ENCODE assay signal across 31 mouse cellular contexts in the genomic region with DNA sequence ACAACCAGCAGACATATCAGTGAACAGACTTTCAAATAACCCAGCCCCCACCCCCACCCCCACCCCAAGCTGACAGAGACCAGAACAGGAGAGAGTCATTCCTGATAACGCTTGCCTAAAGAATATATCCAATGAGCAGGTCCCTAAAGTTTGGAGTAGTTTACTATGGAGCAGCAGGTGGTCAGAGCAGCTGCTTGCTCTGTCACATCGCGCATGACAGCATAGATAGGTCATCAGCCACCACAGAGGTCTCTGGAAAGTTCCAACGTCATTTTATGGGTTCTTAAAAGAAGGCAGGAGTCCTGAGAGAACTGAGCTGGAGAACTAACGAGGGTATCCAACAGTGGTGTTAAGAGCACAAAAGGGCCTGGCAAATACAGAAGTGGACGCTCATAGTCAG.
"Had no signal": no experiment of that assay in that cellular context is flagged by ENCODE, and none has a peak within 500 bp of the region (broad histone marks: within the 10 kb centered on the region; RNA-seq: fewer than 3 reads in every experiment).

No protein-coding gene starts in this region.

- H3K36me3 ChIP-seq: heart, embryonic 10.5 days; heart, embryonic 12.5 days; heart, embryonic 13.5 days; heart, embryonic 15.5 days; hindbrain, embryonic 10.5 days; hindbrain, embryonic 12.5 days; hindbrain, embryonic 13.5 days; hindbrain, embryonic 15.5 days; intestine, embryonic 15.5 days; kidney, embryonic 15.5 days had no signal

- DNase-seq: heart, postnatal 10 days; heart, postnatal 14 days; heart, postnatal 36 days; heart, postnatal 4 days; kidney, adult 11 months; kidney, adult 18-20 months; kidney, adult 2 months; kidney, adult 8-10 months; kidney, adult 9 months; kidney, postnatal 10 days; kidney, postnatal 14 days; kidney, postnatal 25 days; kidney, postnatal 36 days; kidney, postnatal 4 days; layer of hippocampus, adult 9-11 months; layer of hippocampus, postnatal 36 days had no signal

- H3K9me3 ChIP-seq: heart, embryonic 10.5 days; heart, embryonic 12.5 days; heart, embryonic 13.5 days; heart, embryonic 15.5 days; hindbrain, embryonic 10.5 days; hindbrain, embryonic 12.5 days; hindbrain, embryonic 13.5 days; hindbrain, embryonic 15.5 days; intestine, embryonic 15.5 days; kidney, embryonic 15.5 days had no signal

- H3K27ac ChIP-seq: heart, embryonic 10.5 days; heart, embryonic 13.5 days; heart, embryonic 15.5 days; hindbrain, embryonic 10.5 days; hindbrain, embryonic 12.5 days; hindbrain, embryonic 13.5 days; hindbrain, embryonic 14.5 days; hindbrain, embryonic 15.5 days; hindbrain, postnatal 0 days; intestine, embryonic 15.5 days; kidney, embryonic 15.5 days; kidney, postnatal 0 days; layer of hippocampus, adult 2 months had no signal

- H3K4me2 ChIP-seq: heart, embryonic 11.5 days; heart, embryonic 12.5 days; heart, embryonic 13.5 days; heart, embryonic 15.5 days; hindbrain, embryonic 12.5 days; hindbrain, embryonic 13.5 days; hindbrain, embryonic 14.5 days; hindbrain, embryonic 15.5 days; intestine, embryonic 15.5 days; kidney, embryonic 15.5 days had no signal

- H3K4me3 ChIP-seq: heart, embryonic 10.5 days; heart, embryonic 12.5 days; heart, embryonic 13.5 days; heart, embryonic 15.5 days; hindbrain, embryonic 10.5 days; hindbrain, embryonic 12.5 days; hindbrain, embryonic 13.5 days; hindbrain, embryonic 15.5 days; intestine, embryonic 15.5 days; kidney, embryonic 15.5 days; layer of hippocampus, adult 2 months had no signal

- H3K27me3 ChIP-seq: heart, embryonic 15.5 days; hindbrain, embryonic 15.5 days had no signal
